Mouse (Mus musculus): Measurements from ENCODE around the gene Vmn1r167. TPM values are rescaled to one million over a fixed set of nuclear protein-coding genes. Genes with fewer than 3 reads are reported as not detected.
"Not testable (repeated sequence)": the region's sequence is repeated elsewhere in the genome, so short reads cannot be mapped to it uniquely, and the experiment has no call there.

Gene Vmn1r167
- not detected in 2 replicates for polyA plus RNA-seq (2012; rRNA removed)

DNA sequence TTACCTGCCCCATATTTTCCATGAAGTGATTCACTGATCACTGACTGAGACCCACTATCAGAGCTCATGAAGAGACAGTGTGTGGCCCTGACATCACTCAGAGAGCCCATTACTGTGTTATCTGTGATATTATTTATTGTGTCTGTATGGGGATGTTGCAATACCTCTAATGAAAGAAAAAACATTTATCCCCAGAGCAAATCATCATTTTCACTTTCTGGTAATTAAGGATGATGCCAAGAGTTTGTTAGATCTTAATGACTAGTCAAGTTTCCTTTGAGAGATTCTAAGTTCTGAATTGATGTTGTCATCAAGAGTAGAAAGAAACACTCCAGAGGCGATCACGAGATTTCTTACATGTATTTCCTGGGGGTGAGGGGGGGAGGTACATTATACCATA lies at the start of gene Vmn1r167:
Gene Vmn1r167, minus strand, starts transcription at position 101 of the 400 bp plus-strand sequence.
- not testable (repeated sequence) for DNase-seq; H3K4me1 ChIP-seq (ENCODE audit: control insufficient read depth, insufficient read depth, low read length); H3K27ac ChIP-seq (ENCODE audit: insufficient read depth, low read length); H3K27me3 ChIP-seq (ENCODE audit: control insufficient read depth, insufficient read depth, low read length); H3K4me3 ChIP-seq (replicated peaks; ENCODE audit: insufficient read depth, low read depth, low read length)
- WGBS = 81% methylated on average over 2 of the region's 2 CpGs

DNA sequence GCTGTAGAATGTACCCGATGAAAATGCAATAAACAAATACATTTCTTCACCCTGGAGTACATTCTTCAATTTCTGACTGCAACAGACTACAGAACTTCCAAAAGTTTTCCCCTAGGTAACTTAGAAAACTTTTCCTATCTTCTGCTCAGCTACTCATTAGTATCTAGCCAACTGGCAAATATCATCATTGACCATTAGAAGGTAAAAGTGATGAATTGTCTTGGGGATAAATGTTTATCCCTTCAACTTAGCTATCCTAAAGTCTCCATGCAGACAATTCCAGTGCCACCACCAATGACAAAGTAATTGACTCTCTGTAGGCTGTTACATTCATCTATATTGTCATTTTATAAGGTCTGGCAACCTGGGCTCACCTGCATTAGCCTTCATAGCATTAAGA lies 32.4 kb upstream of the Vmn1r167 start, which contains the start of gene Vmn1r168:
Gene Vmn1r168, plus strand, starts transcription at position 301 of the 400 bp plus-strand sequence.
- H3K4me1 ChIP-seq (ENCODE audit: control insufficient read depth, insufficient read depth, low read length); H3K27ac ChIP-seq (ENCODE audit: insufficient read depth, low read length); H3K27me3 ChIP-seq (ENCODE audit: control insufficient read depth, insufficient read depth, low read length); DNase-seq; H3K4me3 ChIP-seq (replicated peaks; ENCODE audit: insufficient read depth, low read depth, low read length): not testable (repeated sequence)
- WGBS = no CpG with 5 or more reads among the region's 1 CpGs

DNA sequence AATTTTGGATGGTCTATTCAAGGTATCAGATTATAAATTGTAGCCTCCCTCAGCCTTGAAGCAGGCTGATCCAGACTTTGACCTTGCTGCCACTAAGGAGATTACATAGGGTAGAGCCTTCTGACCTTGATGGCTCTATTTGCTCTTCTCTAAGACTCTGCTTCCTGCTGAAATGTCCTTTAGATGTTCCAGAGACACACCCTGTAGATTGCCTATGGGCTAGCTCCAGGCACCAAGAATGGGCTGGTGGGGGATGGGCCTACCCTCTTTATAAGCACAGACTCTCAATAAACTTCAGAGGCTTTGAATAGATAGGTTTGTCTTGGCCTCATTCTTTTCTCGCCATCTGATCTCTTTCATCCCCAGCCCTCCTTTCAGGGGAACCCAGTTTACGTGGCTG lies 34.1 kb downstream of the Vmn1r167 start:
- not testable (repeated sequence) for H3K4me3 ChIP-seq (replicated peaks; ENCODE audit: insufficient read depth, low read depth, low read length); H3K27me3 ChIP-seq (ENCODE audit: control insufficient read depth, insufficient read depth, low read length); H3K27ac ChIP-seq (ENCODE audit: insufficient read depth, low read length); DNase-seq; H3K4me1 ChIP-seq (ENCODE audit: control insufficient read depth, insufficient read depth, low read length)
- WGBS = 57% methylated on average over 2 of the region's 2 CpGs

DNA sequence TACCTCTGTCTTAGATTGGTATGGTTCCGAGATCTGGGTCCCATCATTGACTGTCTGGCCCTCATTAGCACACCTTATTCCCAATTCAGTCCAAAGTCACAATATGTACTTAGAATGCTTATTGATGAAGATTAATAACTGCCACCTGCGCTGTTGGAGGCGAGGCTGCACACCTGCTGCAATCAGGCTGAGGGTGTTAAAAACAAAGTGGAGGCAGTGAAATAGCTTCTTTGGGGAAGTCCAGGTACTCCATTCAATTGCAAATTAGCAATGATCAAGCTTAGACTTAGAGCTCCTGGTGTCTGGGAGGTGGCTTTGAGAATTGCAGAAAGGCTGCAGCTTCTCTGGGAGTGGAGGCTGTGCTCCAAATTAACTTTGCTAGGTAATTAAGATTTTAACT lies 36.2 kb downstream of the Vmn1r167 start:
- H3K27ac ChIP-seq (ENCODE audit: insufficient read depth, low read length); DNase-seq; H3K27me3 ChIP-seq (ENCODE audit: control insufficient read depth, insufficient read depth, low read length); H3K4me3 ChIP-seq (replicated peaks; ENCODE audit: insufficient read depth, low read depth, low read length); H3K4me1 ChIP-seq (ENCODE audit: control insufficient read depth, insufficient read depth, low read length): not testable (repeated sequence)
- 53% methylated on average over 3 of the region's 3 CpGs for WGBS

DNA sequence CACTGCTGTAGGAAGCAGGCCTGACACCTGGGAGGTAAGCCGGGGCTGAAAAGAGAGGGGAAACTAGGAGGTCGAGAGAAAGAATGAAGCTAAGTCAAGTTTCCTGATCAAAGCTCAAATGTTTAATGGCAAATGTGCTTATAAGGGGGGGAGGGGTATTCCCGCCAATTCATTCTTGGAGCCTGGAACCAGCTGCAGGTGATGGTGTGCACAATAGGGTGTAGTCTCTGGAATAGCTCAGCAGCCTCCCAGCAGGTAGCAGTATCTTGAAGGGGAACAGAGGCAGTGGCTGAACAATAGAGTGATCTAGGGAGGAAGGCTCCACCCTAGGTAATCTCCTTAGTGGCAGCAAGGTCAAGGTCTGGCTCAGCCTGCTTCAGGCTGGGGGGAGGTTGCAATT lies 36.8 kb downstream of the Vmn1r167 start:
- not testable (repeated sequence) for H3K4me1 ChIP-seq (ENCODE audit: control insufficient read depth, insufficient read depth, low read length); H3K27me3 ChIP-seq (ENCODE audit: control insufficient read depth, insufficient read depth, low read length); H3K27ac ChIP-seq (ENCODE audit: insufficient read depth, low read length); DNase-seq; H3K4me3 ChIP-seq (replicated peaks; ENCODE audit: insufficient read depth, low read depth, low read length)
- WGBS = 58% methylated on average over 3 of the region's 3 CpGs

Other genes starting within 250 kb of the Vmn1r167 start
- not detected in 2 replicates for gene Gm6902, start 228.3 kb downstream of the Vmn1r167 start, polyA plus RNA-seq (2012; rRNA removed)
- gene Nlrp4e, start 206.0 kb downstream of the Vmn1r167 start, polyA plus RNA-seq (2012; rRNA removed) = not detected in 2 replicates
- gene Nlrp5, start 121.3 kb downstream of the Vmn1r167 start, polyA plus RNA-seq (2012; rRNA removed) = not detected in 2 replicates
- gene Vmn1r168, start 32.5 kb upstream of the Vmn1r167 start, polyA plus RNA-seq (2012; rRNA removed) = not detected in 2 replicates
- not detected in 2 replicates for gene Vmn1r169, start 68.3 kb upstream of the Vmn1r167 start, polyA plus RNA-seq (2012; rRNA removed)
- not detected in 2 replicates for gene Vmn1r170, start 99.0 kb upstream of the Vmn1r167 start, polyA plus RNA-seq (2012; rRNA removed)
- not detected in 2 replicates for gene Vmn1r171, start 123.5 kb upstream of the Vmn1r167 start, polyA plus RNA-seq (2012; rRNA removed)
- not detected in 2 replicates for gene Vmn1r172, start 151.1 kb upstream of the Vmn1r167 start, polyA plus RNA-seq (2012; rRNA removed)
- gene Vmn1r173, start 193.5 kb upstream of the Vmn1r167 start, polyA plus RNA-seq (2012; rRNA removed) = not detected in 2 replicates
- not detected in 2 replicates for gene Vmn1r174, start 245.1 kb upstream of the Vmn1r167 start, polyA plus RNA-seq (2012; rRNA removed)

All from cerebellum, adult 2 months (tissue).